Mouse (Mus musculus): ENCODE measurements around the gene Mfap2.

Gene Mfap2

DNA sequence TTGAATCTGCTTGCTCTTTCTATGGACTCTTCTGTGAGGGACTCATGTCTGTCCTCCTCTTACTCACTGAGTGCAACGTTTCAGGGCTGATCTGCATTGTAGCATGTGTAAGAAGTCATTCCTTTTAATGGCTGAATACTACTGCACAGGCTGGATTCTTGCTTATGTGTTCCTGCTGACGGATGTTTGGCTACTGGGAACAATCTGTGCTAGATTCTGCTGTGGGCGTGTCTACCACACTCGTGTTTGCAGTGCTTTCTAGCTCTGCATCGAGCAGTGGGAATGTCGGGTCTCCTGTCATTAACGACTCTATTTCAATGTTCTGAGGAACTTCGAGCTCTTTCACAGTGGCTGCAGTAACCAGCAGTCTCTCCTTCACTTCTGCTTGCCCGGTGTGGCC, 13.8 kb downstream of the Mfap2 start:
- in situ Hi-C loops (cut with MboI; ENCODE audit: low sequenced_read_pairs), result no loop called here

DNA sequence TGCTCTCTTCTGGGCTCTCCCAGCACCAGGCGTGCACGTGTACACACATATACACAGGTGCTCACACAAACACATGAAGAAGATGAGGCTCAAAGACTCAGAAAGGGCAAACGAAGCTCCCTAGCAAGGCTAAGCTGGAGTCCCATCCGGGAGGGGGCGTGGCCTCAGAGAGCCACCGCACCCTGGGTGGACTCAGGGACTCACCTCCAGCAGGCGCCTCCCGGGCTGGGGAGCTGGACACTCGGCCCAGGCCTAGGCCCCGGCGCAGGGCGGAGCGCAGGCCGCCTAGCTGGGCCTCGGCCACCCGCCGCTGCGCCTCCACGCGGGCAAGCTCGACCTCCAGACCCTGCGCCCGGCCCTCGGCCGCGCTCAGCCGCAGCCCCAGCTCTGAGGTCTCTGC, 14.8 kb downstream of the Mfap2 start:
- in situ Hi-C loops (cut with MboI; ENCODE audit: low sequenced_read_pairs), result no loop called here

DNA sequence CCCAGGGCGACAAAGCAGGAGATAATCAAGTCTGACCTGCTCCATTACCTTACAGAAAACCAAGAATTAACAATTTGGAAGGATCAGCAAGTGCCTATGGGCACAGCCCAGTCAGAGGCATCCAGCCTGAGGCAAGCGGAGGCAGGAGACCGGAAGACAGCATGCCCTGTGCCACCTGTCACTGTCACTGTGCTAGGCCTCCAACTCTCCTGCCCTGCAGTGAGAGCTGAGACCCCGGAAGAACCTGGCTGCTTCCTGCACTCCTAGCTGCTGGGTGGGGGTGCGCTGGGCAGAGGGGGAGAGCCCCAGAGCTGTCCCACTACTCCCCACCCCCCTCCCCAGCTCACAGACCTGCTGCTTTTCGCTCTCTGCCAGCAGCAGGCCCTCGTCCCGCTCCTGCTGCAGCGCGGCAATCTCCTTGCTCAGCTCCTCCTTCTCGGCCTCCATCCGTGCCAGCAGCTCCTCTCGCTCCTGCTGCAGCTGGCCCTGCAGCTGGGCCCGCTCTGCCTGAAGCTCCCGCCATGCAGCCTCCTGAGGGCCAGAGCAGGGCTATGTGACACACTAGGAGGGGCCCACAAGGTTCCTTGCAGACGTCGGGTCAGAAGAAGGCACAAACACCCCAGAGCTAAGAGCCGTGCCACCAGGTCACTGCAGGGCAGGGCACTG, 20.5 kb downstream of the Mfap2 start:
- in situ Hi-C loops (cut with MboI; ENCODE audit: low sequenced_read_pairs), result no loop called here

DNA sequence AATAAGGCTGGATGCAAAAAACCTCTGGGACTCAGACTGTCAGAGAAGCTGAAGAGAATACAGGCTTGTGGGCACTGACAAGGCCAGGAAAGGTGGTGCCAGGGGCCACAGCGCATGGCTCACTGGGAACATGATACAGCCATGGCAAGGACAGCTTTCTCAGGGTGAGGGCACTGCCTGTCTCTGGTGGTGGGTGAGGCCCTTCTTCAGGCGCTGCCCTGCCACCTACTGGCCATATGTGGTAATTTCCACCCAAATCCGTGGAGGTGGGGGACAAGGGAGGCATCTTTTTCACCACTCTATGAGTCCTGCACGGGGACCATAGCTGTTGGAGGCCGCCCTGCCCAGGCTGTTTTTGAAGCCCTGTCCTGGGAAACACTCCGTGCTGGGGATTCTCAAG, 21.5 kb downstream of the Mfap2 start:
- in situ Hi-C loops (cut with MboI; ENCODE audit: low sequenced_read_pairs), result no loop called here

DNA sequence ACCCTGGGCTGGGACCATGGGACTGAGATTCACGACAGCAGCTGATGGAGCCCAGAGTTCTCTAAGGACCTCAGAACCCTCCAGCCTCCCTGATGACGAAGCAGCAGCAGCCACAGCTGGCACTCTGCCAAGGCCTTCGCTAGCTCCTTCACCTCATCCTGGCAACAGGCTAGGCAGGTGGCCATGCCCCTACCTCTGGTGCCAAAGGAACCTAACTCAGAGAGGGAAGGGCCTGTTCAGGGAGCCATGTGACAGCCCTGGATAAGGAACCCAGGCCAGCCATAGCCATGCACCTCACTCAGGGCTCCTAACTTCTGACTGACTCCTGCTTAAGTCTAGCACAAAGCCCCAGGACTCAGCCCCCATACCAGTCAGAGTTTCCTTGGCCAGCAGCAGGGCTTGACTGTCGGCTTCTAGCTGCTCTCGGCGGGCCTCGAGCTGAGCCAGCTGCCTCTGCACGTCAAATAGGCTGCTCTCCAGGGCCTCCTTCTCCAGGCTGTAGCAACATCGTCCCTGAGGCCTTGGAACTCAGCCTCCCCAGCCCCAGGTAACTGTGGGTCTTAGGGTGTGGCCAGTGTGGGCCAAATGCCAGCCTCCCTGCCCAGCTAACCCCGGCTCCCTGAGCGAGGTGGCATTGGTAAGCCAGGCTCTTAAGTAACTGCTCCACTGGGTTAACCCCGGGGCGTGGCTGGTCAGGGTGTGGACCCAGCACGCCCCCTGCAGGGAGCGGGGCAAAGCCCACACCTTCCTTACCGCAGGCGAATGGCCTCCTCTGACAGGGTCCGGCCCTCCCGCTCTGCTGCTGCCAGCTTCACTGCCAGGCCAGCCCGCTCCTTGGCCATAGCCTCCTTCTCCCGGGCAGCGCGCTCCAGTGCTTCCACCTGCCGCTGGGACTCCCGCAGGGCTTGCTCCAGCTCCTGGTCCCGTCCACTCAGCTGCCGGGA, 23.7 kb downstream of the Mfap2 start:
- in situ Hi-C loops (cut with MboI; ENCODE audit: low sequenced_read_pairs), result no loop called here

DNA sequence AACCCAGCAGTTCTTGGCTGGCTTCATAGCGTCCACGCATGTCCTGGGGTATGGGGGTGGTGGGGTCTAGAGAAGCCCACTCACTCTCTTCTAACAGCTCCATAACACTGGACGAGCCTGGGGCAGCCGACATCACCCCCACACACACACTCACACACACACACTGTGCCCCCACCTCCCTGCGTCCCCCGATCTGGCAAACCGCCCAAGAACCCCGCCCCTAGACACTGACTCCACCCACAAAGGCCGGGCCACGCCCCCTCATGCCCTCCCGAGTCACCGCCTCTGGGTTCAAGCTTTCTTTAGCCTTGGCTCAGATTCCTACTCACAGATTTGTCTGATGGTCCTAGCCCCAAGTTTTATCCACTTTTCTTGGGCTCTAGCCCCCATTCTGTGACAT, 30.9 kb downstream of the Mfap2 start:
- in situ Hi-C loops (cut with MboI; ENCODE audit: low sequenced_read_pairs), result no loop called here

DNA sequence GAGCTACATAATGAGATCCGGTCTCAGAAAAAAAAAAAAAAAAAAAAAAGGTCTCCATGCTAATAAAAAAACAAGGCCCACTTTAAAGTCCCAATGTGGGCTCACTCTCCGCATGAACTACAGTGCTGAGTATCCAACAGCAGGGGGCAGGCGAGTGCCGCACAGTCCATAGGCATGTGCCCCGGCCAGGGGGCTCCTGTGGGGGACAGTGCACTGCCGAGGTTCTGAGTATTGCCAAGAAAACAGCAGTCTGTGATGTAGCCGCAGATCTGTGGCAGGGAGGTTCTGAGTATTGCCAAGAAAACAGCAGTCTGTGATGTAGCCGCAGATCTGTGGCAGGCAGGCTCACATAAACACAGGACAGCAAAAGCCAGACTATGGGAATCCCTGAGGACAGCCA, 34.6 kb downstream of the Mfap2 start:
- in situ Hi-C loops (cut with MboI; ENCODE audit: low sequenced_read_pairs), result no loop called here

DNA sequence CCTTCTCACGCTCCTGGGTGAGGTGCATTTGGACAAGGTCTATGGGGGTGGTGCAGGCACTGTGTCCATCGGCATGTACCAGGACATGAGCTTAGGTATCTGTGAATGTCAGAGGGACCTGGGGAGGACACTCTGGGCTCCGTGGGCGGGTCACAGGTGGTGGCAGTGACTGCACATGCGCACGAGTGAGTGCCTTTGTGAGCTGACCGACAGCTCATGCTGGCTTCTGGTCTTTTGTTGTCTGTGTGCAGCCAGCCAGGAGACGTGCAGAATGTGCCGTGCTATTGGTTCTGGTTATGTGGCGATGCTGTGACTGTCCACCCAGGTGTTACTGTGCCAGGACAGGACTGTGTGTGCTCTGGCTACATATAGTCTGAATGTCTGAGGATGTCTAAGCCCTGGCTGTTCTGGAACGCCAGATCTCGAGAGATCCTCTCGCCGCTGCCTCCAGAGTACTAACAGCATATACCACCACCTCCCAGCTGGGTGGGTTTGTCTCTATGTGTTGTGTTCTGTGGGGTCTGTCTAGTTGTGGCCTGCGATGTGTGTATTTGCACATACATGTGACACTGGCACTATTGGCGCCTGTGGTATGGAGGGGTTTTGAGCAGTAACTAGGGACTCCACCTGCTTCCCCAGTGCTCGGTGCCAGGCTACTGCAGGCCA, 38.7 kb downstream of the Mfap2 start:
- in situ Hi-C loops (cut with MboI; ENCODE audit: low sequenced_read_pairs), result no loop called here

DNA sequence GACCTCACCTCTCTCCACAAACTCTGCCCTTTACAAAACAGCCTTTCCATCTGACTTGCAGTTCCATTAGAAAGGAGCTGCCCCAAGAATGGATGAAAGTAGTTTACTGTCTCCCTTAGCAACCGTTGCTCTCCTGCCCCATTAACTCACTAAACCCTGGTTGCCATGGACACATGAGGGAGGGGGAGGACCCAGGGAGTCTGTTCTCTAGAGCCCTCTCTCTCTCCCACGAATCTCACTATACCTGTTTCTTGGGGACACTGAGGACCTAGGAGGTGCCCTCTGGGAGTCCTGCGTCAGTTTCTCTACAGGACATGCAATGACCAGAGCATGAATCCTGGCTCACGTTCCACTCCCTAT, 39.2 kb downstream of the Mfap2 start:
- in situ Hi-C loops (cut with MboI; ENCODE audit: low sequenced_read_pairs), result no loop called here

DNA sequence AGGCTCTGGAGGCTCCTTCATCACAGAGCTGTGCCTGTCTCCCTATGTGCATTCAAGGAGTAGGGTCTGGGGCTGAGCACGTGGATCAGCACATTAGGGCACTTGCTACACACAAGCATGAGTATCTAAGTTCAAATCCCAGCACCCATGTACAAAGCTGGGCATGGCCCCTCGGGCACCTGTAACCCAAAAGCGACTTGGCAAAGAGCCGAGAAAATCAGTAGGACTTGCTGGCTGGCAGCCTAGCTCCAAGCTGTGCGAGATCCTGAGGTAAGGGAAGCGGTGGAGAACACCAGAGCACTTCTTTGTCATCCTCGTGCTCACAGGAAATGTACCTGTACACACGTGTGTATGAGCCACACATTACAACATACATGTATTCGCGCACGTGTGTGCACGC, 42.2 kb downstream of the Mfap2 start:
- in situ Hi-C loops (cut with MboI; ENCODE audit: low sequenced_read_pairs), result no loop called here

DNA sequence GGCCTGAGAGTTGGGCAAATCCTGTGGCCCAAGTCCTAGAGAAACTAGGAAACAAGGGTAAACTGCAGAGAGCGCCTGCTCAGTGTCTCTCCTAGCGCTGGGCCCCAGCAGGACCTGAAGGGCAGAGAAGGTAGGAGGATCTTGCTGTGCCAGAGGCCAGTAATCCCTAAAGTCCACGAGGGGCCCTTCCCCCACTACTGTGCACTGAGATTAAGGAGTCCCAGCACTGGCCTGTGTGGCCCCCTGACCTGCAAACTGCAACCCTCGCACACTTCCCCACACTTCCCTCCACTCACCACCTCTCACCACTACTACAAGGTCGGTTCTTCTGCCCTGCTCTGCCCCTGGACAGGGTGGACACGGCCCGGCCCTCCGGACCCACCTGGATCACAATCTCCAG, 42.9 kb downstream of the Mfap2 start:
- in situ Hi-C loops (cut with MboI; ENCODE audit: low sequenced_read_pairs), result no loop called here

DNA sequence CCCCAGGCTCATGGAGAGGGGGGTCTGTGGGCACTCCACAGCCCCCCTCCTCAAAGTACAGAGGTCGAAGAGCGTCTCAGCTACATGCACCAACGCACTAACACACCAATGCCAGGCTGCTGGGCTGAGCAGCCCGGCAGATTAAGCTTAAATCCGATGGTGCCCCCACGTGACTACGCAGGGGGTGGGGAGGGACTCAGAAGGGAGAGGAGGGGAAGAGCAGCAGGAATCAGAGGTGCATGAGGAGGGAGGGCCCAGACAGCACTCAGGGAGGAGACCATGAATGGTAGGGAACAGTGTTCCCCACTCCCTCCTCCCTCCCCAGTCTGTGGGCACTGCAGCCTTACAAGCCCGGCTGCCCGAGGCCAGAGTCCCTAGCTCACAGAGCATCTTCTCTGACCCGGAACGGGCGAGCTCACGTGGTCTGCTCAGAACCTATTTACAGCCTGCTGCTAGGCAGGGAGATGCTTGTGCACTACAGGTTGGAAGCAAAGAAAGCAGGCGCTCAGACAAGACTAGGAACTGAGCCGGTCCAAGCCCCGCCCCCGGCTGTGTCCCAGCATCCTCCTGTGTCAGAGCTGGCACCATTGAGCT, 43.4 kb downstream of the Mfap2 start:
- in situ Hi-C loops (cut with MboI; ENCODE audit: low sequenced_read_pairs), result no loop called here

DNA sequence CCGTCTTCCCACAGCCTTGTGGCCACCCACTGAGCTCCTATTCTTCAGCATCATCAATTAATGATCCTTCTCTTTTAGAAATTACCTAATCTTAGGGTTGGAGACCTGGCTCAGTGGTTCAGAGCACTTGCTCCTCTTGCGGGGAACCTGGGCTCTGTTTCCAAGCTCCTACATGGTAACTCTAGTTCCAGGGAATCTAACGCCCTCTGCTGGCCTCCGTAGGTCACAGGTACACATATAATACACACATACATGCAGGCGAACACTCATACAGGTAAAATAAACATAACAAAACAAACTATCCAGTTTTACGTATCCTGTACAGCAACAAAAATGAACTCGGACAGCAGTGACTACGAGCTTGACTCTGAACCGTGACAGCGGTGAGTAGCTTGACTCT, 46.8 kb downstream of the Mfap2 start:
- in situ Hi-C loops (cut with MboI; ENCODE audit: low sequenced_read_pairs), result no loop called here

DNA sequence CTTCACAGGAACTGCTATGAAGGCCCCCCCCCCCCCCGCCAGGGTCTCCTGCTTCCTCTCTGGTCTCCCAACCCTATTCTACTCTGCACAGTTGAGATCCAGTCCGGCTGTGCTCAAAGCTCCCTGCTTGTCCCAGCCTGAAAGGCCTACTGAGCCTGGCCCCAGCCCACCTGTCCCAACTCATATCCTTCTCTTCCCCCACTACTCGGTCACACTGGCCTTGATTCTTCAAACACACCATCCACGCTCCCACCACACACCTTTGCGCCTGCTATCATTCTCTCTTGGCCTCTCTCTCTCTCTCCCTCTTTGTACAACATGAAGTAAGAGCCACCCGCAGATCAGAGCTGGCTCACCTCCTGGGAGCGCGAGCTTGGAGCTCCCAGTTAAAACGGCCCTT, 48.6 kb downstream of the Mfap2 start:
- in situ Hi-C loops (cut with MboI; ENCODE audit: low sequenced_read_pairs), result no loop called here

DNA sequence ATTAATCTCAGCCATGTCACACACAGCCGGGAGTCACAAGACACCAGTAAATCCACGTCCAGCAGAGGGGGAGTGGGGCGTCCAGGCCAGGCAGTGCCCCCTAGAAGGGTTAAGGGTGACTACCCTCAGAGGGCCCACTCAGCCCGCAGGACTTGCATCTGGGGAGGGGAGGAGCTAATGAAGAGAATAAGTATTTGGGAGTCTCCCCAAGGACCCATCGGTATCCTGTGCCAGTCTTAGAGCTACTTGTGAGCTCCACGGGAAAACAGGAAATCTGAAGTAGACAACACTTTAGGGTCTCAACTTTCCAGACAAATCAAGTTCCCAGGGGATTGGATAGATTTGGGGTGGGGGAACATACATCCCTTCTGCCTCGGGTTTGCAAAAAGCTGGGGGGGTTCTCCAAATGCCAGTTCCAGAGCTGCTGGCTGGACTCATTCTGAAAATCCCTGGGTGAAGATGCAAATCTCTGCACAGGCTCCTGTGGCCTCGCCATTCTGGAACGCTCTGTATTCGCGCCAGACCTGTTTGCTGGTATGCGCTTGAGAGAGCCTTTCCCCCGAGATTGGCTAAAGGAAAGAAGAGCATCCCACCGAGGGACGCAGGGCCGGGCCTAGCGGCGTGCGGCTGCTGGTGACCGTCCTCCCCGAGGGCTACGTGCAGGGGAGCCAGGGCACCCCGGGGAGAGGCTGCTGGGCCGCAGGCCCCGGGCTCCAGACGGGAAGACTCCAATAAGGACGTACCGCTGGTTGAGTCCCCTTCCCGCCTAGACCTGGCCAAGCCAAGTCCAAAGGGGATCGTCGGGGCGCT, 49.6 kb downstream of the Mfap2 start:
- in situ Hi-C loops (cut with MboI; ENCODE audit: low sequenced_read_pairs), result no loop called here

DNA sequence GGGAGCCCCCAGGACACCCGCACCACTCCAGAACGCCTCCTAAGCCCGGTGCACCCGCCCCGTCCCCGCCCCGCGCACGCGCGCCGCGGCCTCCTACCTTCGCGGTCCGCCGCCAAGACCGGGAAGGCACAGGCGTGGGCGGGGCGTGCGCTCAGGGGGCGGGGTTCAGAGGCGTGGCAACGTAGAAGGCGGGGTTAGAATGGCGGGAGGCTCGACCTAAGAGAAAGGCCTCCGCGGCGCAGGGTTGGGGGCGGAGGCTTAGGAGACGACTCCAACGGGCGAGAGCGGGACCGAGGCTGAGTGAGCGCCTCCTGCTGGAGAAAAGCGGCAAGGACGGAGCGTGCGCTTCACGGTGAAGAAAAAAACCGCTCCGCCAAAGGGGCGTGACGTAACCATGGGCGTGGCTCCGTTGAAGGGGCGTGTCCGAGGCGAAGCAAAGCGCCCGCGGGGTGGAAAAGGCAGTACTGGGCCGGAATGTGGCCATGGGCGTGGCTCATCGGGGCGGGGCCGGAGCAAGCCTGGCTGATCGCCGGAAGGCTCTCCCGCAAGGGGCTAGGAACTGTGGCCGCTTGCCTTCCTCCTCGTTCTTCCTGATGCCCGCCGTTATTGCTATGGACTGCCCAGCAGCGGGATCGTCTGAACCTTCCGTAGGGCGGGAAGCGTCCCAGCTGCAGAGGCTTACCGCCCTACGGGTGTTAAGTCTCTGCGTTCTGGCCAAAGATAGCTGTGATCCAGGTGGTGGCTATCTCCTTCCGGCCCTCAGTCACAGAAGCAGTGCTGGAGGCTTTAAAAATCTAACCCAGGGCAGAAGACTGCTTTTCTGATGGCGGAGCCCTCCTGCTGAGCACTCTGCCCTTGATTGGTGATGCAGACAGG, 50.4 kb downstream of the Mfap2 start, which contains the start of gene Crocc:
Gene Crocc, minus strand, starts transcription at position 125 of the 876 bp plus-strand sequence.
- in situ Hi-C loops (cut with MboI; ENCODE audit: low sequenced_read_pairs), result no loop called here

DNA sequence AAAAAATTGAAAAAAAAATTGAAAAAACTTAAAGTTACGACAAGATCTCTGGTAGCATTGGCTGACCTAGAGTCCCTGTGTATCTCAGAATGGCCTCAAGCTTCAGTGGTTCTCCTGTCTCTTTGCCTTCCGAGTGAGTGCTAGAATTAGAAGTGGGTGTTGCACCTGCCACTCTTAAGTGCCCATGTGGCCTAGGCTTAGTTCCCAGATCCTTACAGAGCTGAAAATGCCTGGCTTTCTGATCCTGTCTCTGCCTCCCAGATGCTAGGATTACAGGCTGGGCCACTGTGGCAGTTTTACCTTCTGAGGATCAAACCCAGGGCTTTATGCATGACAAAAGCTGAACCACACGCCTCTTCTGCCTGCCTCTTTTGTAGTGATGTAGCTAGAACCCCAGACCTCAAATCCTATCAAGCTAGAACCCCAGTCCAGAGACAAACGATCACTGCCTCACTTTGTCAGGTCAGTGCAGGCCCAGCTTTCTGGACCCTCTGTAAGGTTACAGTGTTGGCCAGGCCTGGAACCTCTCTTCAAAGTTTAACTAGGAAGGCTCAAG, 54.0 kb downstream of the Mfap2 start:
- in situ Hi-C loops (cut with MboI; ENCODE audit: low sequenced_read_pairs), result no loop called here

DNA sequence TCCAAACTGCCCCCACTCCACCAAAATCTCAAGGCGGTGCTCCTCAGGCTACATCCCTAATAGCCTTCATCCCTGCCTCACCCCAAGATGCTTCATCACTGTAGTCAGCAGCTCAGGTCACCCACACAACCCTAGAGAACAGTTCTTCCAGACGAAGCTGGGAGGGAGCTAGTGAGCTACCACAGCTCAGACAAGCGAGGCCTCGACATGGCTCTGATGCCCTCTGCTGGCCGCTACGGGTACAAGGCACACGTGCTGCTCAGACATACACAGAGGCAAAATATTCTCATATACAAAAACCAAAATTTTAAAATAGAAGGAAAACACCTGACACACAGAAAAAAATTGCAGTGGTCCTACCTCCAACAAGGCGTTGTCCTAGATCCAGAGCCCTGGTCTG, 54.9 kb downstream of the Mfap2 start:
- in situ Hi-C loops (cut with MboI; ENCODE audit: low sequenced_read_pairs), result no loop called here

All from CH12F3 (cell line).